Mouse (Mus musculus): ENCODE results near the gene Tspear.
"Not testable (repeated sequence)": the region's sequence is repeated elsewhere in the genome, so short reads cannot be mapped to it uniquely, and the experiment has no call there.

Gene Tspear

DNA sequence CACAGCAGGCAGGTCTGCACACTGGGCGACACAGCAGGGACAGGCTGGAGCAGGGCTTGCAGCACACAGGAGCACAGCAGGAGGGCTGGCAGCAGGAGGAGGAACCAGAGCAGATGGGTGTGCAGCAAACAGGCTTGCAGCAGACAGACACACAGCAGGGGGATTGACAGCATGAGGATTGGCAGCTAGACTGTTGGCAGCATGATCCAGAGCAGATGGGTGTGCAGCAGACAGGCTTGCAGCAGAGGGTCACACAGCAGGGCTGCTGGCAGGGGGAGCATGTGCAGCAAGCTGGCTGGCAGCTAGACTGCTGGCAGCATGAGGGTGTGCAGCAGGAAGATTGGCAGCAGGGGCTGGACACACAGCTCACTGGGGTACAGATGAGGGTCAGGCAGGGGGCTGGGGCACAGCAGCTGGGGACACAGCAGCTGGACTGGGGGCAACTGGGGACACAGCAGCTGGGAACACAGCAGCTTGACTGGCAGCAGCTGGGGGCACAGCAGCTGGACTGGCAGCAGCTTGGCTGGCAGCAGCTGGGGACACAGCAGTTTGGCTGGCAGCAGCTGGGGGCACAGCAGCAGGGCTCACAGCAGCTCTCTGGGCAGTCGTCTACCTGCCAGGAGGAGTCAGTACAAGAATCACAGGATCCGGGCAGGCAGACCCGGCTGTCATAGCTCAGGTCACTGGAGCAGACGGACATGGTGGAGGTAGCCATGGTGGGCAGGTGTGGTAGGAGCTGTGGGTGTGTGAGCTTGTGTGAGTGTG, 55.7 kb downstream of the Tspear start, which contains the start of gene Gm18596:
Gene Gm18596, minus strand, starts transcription at position 715 of the 765 bp plus-strand sequence.
- not testable (repeated sequence) for TF ChIP-seq GATA4 (IDR thresholded peaks at IDR 0.05; ENCODE audit: insufficient replicate concordance, low read length)

GRCm38 (mm10) chr10:77751254-77751653, 64.9 kb downstream of the Tspear start, which contains the start of gene Gm9736:
Gene Gm9736 (minus strand): TSS chr10:77751354.
- TF ChIP-seq GATA4 (IDR thresholded peaks at IDR 0.05; ENCODE audit: insufficient replicate concordance, low read length), result not testable (repeated sequence)

DNA sequence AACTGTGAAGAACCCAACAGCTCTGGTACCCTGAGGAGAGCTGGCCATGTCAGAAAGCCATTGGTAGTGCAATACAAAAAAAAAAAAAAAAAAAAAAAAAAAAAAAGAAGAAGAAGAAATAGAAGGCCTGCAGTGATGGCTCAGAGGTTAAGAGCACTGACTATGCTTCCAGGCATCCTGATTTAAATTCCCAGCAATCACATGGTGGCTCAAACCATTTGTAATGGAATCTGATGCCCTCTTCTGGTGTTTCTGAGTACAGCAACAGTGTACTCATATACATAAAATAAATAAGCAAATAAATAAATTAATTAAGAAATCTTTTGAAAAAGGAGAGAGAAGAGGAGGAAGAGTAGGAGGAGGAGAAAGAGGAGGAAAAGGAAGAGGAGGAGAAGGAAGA, 67.1 kb downstream of the Tspear start:
- no peak for TF ChIP-seq GATA4 (IDR thresholded peaks at IDR 0.05; ENCODE audit: insufficient replicate concordance, low read length)

DNA sequence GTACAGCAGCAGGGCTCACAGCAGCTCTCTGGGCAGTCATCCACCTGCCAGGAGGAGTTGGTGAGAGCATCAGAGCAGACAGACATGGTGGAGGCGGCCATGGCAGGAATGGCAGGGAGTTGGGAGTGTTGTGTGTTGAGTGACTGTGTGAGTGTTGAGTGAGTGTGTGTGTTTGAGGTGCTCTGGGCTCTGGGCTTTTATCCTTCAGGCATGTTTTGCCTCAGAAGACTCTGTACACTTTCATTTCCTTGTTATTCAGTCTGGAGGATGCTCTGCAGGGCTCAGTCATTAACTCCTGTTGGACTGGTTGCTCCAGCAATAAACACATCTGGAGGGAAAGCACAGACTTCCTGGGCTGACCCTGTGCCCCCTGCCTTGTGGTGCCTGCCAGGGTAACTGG, 73.2 kb downstream of the Tspear start, which contains the start of gene Gm3233:
Gene Gm3233, minus strand, starts transcription at position 101 of the 400 bp plus-strand sequence.
- not testable (repeated sequence) for TF ChIP-seq GATA4 (IDR thresholded peaks at IDR 0.05; ENCODE audit: insufficient replicate concordance, low read length)

GRCm38 (mm10) chr10:77769727-77770126, 83.4 kb downstream of the Tspear start:
- no peak for TF ChIP-seq GATA4 (IDR thresholded peaks at IDR 0.05; ENCODE audit: insufficient replicate concordance, low read length)

GRCm38 (mm10) chr10:77771225-77771624, 84.9 kb downstream of the Tspear start, which contains the start of gene Gm3238:
Gene Gm3238 (minus strand): TSS chr10:77771325.
- TF ChIP-seq GATA4 (IDR thresholded peaks at IDR 0.05; ENCODE audit: insufficient replicate concordance, low read length), result not testable (repeated sequence)

GRCm38 (mm10) chr10:77776844-77777243, 90.5 kb downstream of the Tspear start, which contains the start of gene Gm7138:
Gene Gm7138 (minus strand): TSS chr10:77776944.
- TF ChIP-seq GATA4 (IDR thresholded peaks at IDR 0.05; ENCODE audit: insufficient replicate concordance, low read length), result not testable (repeated sequence)

- TF ChIP-seq GATA4 (IDR thresholded peaks at IDR 0.05; ENCODE audit: insufficient replicate concordance, low read length), result not testable (repeated sequence)
Observed at GRCm38 (mm10) chr10:77782442-77782841, 96.1 kb downstream of the Tspear start, which contains the start of gene Gm3250. Gene Gm3250 (minus strand): TSS chr10:77782542.

DNA sequence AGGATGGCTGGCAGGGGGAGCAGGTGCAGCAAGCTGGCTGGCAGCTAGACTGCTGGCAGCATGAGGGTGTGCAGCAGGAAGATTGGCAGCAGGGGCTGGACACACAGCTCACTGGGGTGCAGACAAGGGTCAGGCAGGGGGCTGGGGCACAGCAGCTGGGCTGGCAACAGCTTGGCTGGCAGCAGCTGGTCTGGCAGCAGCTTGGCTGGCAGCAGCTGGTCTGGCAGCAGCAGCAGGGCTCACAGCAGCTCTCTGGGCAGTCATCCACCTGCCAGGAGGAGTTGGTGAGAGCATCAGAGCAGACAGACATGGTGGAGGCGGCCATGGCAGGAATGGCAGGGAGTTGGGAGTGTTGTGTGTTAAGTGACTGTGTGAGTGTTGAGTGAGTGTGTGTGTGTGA, 101.5 kb downstream of the Tspear start, which contains the start of gene Gm7137:
Gene Gm7137, minus strand, starts transcription at position 325 of the 400 bp plus-strand sequence.
- not testable (repeated sequence) for TF ChIP-seq GATA4 (IDR thresholded peaks at IDR 0.05; ENCODE audit: insufficient replicate concordance, low read length)

DNA sequence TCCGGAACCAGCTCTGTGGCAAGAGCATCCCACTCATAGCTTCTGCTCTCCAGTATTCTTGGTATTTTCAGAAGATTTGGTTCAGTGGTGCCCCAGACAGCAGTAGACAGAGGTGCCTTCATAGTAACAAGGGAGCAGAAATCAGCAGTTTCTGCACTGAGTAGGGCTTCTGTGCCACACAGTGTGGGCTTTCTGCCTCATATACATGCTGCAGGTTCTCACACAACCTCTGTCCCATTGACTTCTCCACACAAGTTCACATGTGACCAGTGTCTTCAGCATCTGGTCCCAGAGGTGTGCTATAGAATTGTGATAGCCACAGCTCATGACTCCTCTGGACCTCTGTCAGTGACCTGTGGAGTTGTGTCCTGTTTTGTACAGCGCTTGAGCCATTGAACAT, 102.3 kb downstream of the Tspear start:
- TF ChIP-seq GATA4 (IDR thresholded peaks at IDR 0.05; ENCODE audit: insufficient replicate concordance, low read length), result no peak

DNA sequence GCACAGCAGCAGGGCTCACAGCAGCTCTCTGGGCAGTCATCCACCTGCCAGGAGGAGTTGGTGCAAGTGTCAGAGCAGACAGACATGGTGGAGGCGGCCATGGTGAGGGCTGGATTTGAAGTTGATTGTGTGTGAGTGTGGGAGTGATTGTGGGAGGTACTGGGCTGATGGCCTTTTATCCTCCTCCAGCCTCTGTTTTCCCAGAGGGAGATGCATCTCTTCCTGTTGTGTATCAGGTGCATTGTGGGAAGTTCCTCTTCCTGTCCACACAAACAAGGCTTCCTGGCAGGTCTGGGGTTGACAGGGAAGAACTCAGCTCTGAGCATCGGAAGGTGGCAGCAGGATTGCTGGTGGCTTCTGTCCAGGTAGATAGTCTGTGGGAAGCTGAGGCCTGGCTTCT, 108.6 kb downstream of the Tspear start, which contains the start of gene Gm9639:
Gene Gm9639, minus strand, starts transcription at position 101 of the 400 bp plus-strand sequence.
- no peak for TF ChIP-seq GATA4 (IDR thresholded peaks at IDR 0.05; ENCODE audit: insufficient replicate concordance, low read length)

- TF ChIP-seq GATA4 (IDR thresholded peaks at IDR 0.05; ENCODE audit: insufficient replicate concordance, low read length), result no peak
Observed at GRCm38 (mm10) chr10:77797677-77798076, 111.3 kb downstream of the Tspear start.

DNA sequence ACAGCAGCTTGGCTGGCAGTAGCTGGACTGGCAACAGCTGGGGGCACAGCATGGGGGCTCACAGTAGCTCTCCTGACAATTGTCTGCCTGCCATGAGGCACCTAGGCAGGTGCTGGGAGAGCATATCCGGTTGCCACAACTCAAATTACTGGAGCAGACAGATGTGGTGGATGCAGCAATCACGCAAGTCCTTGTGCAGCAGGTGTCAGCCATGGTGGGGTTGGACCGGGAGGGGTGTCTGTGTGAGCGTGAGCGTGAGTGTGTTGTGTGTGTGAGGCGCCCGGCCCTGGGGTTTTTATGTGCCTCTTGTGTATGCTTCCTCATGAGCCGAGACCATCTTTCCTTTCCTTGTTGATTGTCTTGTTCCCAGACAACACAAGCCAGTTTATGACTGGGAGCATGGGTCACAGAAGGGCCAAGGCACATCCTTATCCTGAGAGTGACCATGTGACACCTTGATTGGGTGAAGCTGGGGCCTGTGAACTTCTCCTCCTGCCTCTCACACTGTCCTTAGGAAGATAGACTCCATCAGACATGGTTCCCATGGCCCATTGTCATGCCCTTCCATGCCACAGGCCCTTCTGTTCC, 112.6 kb downstream of the Tspear start, which contains the start of gene Gm19668:
Gene Gm19668, minus strand, starts transcription at position 213 of the 588 bp plus-strand sequence.
- TF ChIP-seq GATA4 (IDR thresholded peaks at IDR 0.05; ENCODE audit: insufficient replicate concordance, low read length), result no peak

- no peak for TF ChIP-seq GATA4 (IDR thresholded peaks at IDR 0.05; ENCODE audit: insufficient replicate concordance, low read length)
Observed at GRCm38 (mm10) chr10:77804095-77804494, 117.7 kb downstream of the Tspear start.

GRCm38 (mm10) chr10:77811743-77812142, 125.4 kb downstream of the Tspear start, which contains the start of gene Gm9507:
Gene Gm9507 (minus strand): TSS chr10:77811843.
- TF ChIP-seq GATA4 (IDR thresholded peaks at IDR 0.05; ENCODE audit: insufficient replicate concordance, low read length), result no peak
